Mouse (Mus musculus) intestine, embryonic 15.5 days (tissue): ENCODE results near the gene Gpr176. TPM values are rescaled to one million over a fixed set of nuclear protein-coding genes. Genes with fewer than 3 reads are reported as not detected.

Experiments used
- ATAC-seq: fragments of 200-750 bp; cut with Nextera tagmentation; 2 replicates; pipeline ENCODE4 v1.8.0; 2017; ENCODE audit warnings: moderate TSS enrichment, moderate library complexity
- H3K27ac ChIP-seq: fragments of 300-500 bp; sonication (generic); 2 replicates; pipeline ENCODE4 v1.5.1; 2015; ENCODE audit warnings: mild to moderate bottlenecking, inconsistent platforms
- H3K27me3 ChIP-seq: fragments of 300-500 bp; sonication (generic); replicated peaks from 2 replicates; pipeline ENCODE4 v1.6.1; 2015; ENCODE audit warnings: inconsistent platforms
- H3K36me3 ChIP-seq: fragments of 300-500 bp; sonication (generic); 2 replicates; pipeline ENCODE4 v1.6.1; 2015; ENCODE audit warnings: inconsistent platforms
- H3K4me1 ChIP-seq: fragments of 300-500 bp; sonication (generic); replicated peaks from 2 replicates; pipeline ENCODE4 v1.6.1; 2015; ENCODE audit warnings: inconsistent platforms
- H3K4me2 ChIP-seq: fragments of 300-500 bp; sonication (generic); replicated peaks from 2 replicates; pipeline ENCODE4 v1.6.1; 2015; ENCODE audit warnings: mild to moderate bottlenecking, inconsistent platforms
- H3K4me3 ChIP-seq: fragments of 300-500 bp; sonication (generic); replicated peaks from 2 replicates; pipeline ENCODE4 v1.5.1; 2015; ENCODE audit warnings: inconsistent platforms
- H3K9ac ChIP-seq: fragments of 300-500 bp; sonication (generic); 2 replicates; pipeline ENCODE4 v1.6.1; 2015; ENCODE audit warnings: inconsistent platforms
- H3K9me3 ChIP-seq: fragments of 300-500 bp; sonication (generic); 2 replicates; pipeline ENCODE4 v1.6.1; 2016; ENCODE audit warnings: inconsistent platforms
- WGBS: fragments of 180-500 bp; shearing (Covaris S2); methylation state at CpG from one replicate; pipeline ENCODE4 v1.1.7; 2015; 5-methylcytosine and 5-hydroxymethylcytosine counted together
- polyA plus RNA-seq: library from polyadenylated mRNA; unstranded; fragments of >200 nt; fragmentation: Nextera tagmentation; extraction: Ambion mirVana; gene quantifications from 2 replicates; pipeline ENCODE4 v1.2.1, GENCODE M21; 2015

The Gpr176 gene
- 0.39 and 0.44 TPM in 2 replicates for polyA plus RNA-seq

GRCm38 (mm10) chr2:118372901-118373571, at the start of gene Gpr176:
Gene Gpr176 (minus strand): TSS chr2:118373419.
- Histone ChIP-seq H3K36me3 (no peaks in the 10 kb centered on the region), H3K4me3 (peak within 1 kb of the TSS; percentile 47), H3K9me3 (no peaks in the 10 kb centered on the region), H3K27ac (no peak within 1 kb of the TSS), H3K9ac (peak within 1 kb of the TSS; percentile 47), H3K4me1 (peaks cover 17% of the 10 kb centered on the region), H3K4me2 (peak within 1 kb of the TSS; percentile 96), H3K27me3 (peaks cover 11% of the 10 kb centered on the region)
- under 1% methylated on average over 54 of the region's 59 CpGs for WGBS
- peak; percentile 76 for ATAC-seq

- ATAC-seq, result no peak
- no peaks in the 10 kb centered on the region for H3K9me3 ChIP-seq
- H3K4me3 ChIP-seq, result no peak overlapping the region
- H3K9ac ChIP-seq, result no peak overlapping the region
- H3K4me2 ChIP-seq, result no peak overlapping the region
- H3K27me3 ChIP-seq, result no peaks in the 10 kb centered on the region
- WGBS, result 91% methylated on average over 8 of the region's 8 CpGs
- no peaks in the 10 kb centered on the region for H3K4me1 ChIP-seq
- no peak overlapping the region for H3K27ac ChIP-seq
- peaks cover 14% of the 10 kb centered on the region for H3K36me3 ChIP-seq
These were observed 49.2 kb upstream of the Gpr176 start for GRCm38 (mm10) chr2:118422385-118422784.

DNA sequence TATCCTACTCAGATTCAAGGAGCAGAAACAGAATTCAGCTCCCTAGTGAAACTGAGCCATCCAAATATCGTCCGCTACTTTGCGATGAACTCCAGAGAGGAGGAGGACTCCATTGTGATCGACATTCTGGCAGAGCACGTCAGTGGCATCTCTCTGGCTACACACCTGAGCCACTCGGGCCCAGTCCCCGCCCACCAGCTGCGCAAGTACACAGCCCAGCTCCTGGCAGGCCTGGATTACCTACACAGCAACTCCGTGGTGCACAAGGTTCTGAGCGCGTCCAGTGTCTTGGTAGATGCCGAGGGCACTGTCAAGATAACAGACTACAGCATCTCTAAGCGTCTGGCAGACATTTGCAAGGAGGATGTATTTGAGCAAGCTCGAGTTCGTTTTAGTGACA, 48.7 kb upstream of the Gpr176 start:
- Histone ChIP-seq H3K36me3 (peaks cover 14% of the 10 kb centered on the region), H3K27me3 (no peaks in the 10 kb centered on the region), H3K4me3 (no peak overlapping the region), H3K4me1 (no peaks in the 10 kb centered on the region), H3K27ac (no peak overlapping the region), H3K4me2 (no peak overlapping the region), H3K9me3 (no peaks in the 10 kb centered on the region), H3K9ac (no peak overlapping the region)
- ATAC-seq, result no peak
- WGBS, result 88% methylated on average over 15 of the region's 15 CpGs

GRCm38 (mm10) chr2:118418076-118418475, 44.9 kb upstream of the Gpr176 start:
- Histone ChIP-seq H3K27me3 (no peaks in the 10 kb centered on the region), H3K4me1 (no peaks in the 10 kb centered on the region), H3K4me2 (no peak overlapping the region), H3K9ac (no peak overlapping the region), H3K36me3 (peaks cover 19% of the 10 kb centered on the region), H3K27ac (no peak overlapping the region), H3K4me3 (no peak overlapping the region), H3K9me3 (no peaks in the 10 kb centered on the region)
- WGBS, result 89% methylated on average over 4 of the region's 4 CpGs
- no peak for ATAC-seq

DNA sequence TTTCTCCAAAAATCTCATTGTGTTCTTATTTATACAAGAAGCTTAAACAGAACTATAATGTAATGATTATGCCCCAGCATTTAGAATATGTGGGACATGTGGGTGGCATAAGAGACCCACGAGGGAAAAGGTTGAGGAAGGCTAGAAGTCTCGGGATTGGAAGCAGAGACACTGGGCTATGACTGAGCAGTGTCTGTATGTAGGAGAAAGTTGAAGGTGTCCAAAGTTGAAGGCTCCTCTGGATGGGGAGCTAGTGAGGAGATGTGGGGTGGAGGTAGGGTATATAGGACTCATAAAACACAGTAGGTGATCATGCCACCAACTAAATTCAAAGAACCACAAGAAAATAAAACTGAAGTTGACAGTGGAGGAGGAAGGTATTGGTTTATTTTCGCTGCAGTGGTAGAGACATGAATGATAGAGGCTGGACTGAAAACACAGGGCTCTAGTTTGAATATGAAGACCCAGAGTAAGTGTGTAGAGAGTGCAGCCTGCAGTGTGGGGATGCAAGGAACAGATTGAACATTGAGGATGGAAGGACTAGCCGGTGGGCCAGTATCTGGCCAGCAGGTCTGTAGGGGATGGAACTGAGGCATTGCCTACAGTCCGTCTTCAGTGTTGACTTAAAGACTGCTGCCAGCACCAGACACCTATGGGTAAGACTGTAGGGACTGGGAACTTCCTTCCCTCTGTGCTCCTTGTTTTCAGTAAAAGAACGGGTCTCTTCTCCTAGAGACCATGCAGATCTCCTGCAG, 42.6 kb upstream of the Gpr176 start:
- H3K4me3 ChIP-seq, result no peak overlapping the region
- no peak overlapping the region for H3K9ac ChIP-seq
- H3K36me3 ChIP-seq, result peaks cover 20% of the 10 kb centered on the region
- 87% methylated on average over 6 of the region's 6 CpGs for WGBS
- ATAC-seq, result no peak
- H3K27me3 ChIP-seq, result no peaks in the 10 kb centered on the region
- no peaks in the 10 kb centered on the region for H3K4me1 ChIP-seq
- no peak overlapping the region for H3K4me2 ChIP-seq
- H3K27ac ChIP-seq, result no peak overlapping the region
- H3K9me3 ChIP-seq, result no peaks in the 10 kb centered on the region

GRCm38 (mm10) chr2:118412821-118413220, 39.6 kb upstream of the Gpr176 start:
- no peak overlapping the region for H3K27ac ChIP-seq
- no peaks in the 10 kb centered on the region for H3K27me3 ChIP-seq
- no peak overlapping the region for H3K9ac ChIP-seq
- no peaks in the 10 kb centered on the region for H3K4me1 ChIP-seq
- 95% methylated on average over 11 of the region's 11 CpGs for WGBS
- H3K9me3 ChIP-seq, result no peaks in the 10 kb centered on the region
- peaks cover 18% of the 10 kb centered on the region for H3K36me3 ChIP-seq
- no peak overlapping the region for H3K4me2 ChIP-seq
- no peak for ATAC-seq
- H3K4me3 ChIP-seq, result no peak overlapping the region

DNA sequence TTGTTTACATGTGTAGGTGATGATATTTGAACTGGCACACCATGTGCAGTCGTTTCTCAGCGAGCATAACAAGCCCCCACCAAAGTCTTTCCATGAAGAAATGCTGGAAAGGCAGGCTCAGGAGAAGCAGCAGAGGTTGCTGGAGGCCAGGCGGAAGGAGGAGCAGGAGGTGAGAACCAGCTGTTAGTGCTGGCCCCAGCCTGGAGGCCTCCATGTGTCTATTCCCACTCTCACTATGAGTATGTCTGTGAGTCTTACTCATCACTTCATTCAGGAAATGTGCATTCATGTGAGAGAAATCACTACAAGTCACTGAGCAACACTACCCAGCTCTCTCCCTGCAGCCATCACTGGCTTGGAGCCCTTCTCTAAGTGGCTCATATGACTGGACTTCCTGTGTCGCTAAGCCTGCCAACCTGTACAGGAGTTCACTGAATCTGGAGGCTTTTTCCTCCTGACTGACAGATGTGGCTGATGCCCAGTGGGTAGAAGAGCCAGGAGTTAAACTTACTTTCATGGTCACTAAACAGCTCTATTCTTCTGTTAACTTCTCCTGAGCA, 35.2 kb upstream of the Gpr176 start:
- no peak overlapping the region for H3K4me3 ChIP-seq
- no peak for ATAC-seq
- H3K9me3 ChIP-seq, result no peaks in the 10 kb centered on the region
- H3K9ac ChIP-seq, result no peak overlapping the region
- peaks cover 17% of the 10 kb centered on the region for H3K36me3 ChIP-seq
- H3K27ac ChIP-seq, result no peak overlapping the region
- no peaks in the 10 kb centered on the region for H3K27me3 ChIP-seq
- no peaks in the 10 kb centered on the region for H3K4me1 ChIP-seq
- H3K4me2 ChIP-seq, result no peak overlapping the region
- 78% methylated on average over 4 of the region's 4 CpGs for WGBS

DNA sequence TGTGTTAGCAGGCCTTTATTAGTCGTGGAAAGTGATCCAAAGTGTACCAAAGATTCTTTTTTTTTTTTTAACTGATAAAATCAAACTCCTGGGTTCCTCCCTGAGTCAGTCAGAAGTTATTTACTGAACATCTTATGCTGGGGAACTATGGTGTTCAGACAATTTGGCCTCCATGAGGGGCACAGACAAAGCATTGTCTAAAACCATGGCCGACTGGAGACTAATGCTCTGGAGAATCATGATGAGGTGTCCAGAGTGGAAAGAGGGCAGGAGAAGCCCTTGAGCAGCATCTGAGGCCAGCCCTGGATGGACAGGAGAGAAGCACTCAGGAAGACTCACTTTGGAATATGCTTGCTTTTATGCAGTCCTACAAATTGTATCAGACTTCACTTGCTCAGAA, 33.6 kb upstream of the Gpr176 start:
- 67% methylated on average over 2 of the region's 2 CpGs for WGBS
- Histone ChIP-seq H3K9ac (no peak overlapping the region), H3K9me3 (no peaks in the 10 kb centered on the region), H3K4me3 (no peak overlapping the region), H3K4me1 (no peaks in the 10 kb centered on the region), H3K27me3 (no peaks in the 10 kb centered on the region), H3K27ac (no peak overlapping the region), H3K4me2 (no peak overlapping the region), H3K36me3 (peaks cover 10% of the 10 kb centered on the region)
- no peak for ATAC-seq

DNA sequence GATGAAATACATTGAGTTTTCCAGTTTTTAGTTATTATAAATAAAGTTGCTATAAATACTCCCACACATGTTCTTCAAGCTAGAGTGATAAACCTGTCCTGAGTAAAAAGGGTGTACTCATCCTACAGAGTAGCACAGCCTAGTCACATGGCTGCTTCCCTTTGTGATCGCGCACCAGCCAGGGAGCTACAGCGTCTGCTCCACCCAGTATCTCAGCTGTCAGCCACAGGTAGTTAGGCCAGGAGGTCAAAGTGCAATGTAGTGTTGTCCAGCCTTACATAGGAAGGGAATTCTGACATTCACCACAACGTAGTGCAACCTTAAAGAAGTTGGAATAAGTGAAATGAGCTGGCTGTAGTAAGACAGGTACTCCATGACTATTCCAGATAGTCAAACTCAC, 32.3 kb upstream of the Gpr176 start:
- Histone ChIP-seq H3K9ac (no peak overlapping the region), H3K4me3 (no peak overlapping the region), H3K4me2 (no peak overlapping the region), H3K9me3 (no peaks in the 10 kb centered on the region), H3K27me3 (no peaks in the 10 kb centered on the region), H3K27ac (no peak overlapping the region), H3K36me3 (0 out of 2 replicates have a peak, but pooled peaks cover 5% of the 10 kb centered on the region), H3K4me1 (no peaks in the 10 kb centered on the region)
- peak; percentile 66; the same call in 1 of the 2 replicates for ATAC-seq
- WGBS, result 71% methylated on average over 4 of the region's 4 CpGs

GRCm38 (mm10) chr2:118404336-118404735, 31.1 kb upstream of the Gpr176 start:
- Histone ChIP-seq H3K36me3 (0 out of 2 replicates have a peak, but pooled peaks cover 5% of the 10 kb centered on the region), H3K9me3 (no peaks in the 10 kb centered on the region), H3K4me2 (no peak overlapping the region), H3K4me3 (no peak overlapping the region), H3K27ac (no peak overlapping the region), H3K4me1 (no peaks in the 10 kb centered on the region), H3K9ac (no peak overlapping the region), H3K27me3 (no peaks in the 10 kb centered on the region)
- ATAC-seq, result no peak
- WGBS, result 82% methylated on average over 5 of the region's 5 CpGs

GRCm38 (mm10) chr2:118401834-118402727, 28.9 kb upstream of the Gpr176 start:
- H3K27me3 ChIP-seq, result no peaks in the 10 kb centered on the region
- 0 out of 2 replicates have a peak, but pooled peaks cover 2% of the 10 kb centered on the region for H3K36me3 ChIP-seq
- no peaks in the 10 kb centered on the region for H3K4me1 ChIP-seq
- 71% methylated on average over 5 of the region's 5 CpGs for WGBS
- H3K4me2 ChIP-seq, result no peak overlapping the region
- no peak overlapping the region for H3K9ac ChIP-seq
- peak; percentile 63 for ATAC-seq
- H3K9me3 ChIP-seq, result no peaks in the 10 kb centered on the region
- H3K4me3 ChIP-seq, result no peak overlapping the region
- peak overlapping the region; percentile 48 for H3K27ac ChIP-seq

- Histone ChIP-seq H3K4me3 (no peak overlapping the region), H3K27ac (no peak overlapping the region), H3K27me3 (no peaks in the 10 kb centered on the region), H3K4me1 (no peaks in the 10 kb centered on the region), H3K9ac (no peak overlapping the region), H3K4me2 (no peak overlapping the region), H3K9me3 (no peaks in the 10 kb centered on the region), H3K36me3 (no peaks in the 10 kb centered on the region)
- peak; percentile 74 for ATAC-seq
- WGBS, result 61% methylated on average over 5 of the region's 5 CpGs
These were observed 26.5 kb upstream of the Gpr176 start for GRCm38 (mm10) chr2:118399751-118400150.
